Mouse (Mus musculus): ENCODE measurements around the gene Rras2. TPM values are rescaled to one million over a fixed set of nuclear protein-coding genes. Genes with fewer than 3 reads are reported as not detected.

Gene Rras2
- polyA plus RNA-seq, 1 experiment, result 1.6 TPM

DNA sequence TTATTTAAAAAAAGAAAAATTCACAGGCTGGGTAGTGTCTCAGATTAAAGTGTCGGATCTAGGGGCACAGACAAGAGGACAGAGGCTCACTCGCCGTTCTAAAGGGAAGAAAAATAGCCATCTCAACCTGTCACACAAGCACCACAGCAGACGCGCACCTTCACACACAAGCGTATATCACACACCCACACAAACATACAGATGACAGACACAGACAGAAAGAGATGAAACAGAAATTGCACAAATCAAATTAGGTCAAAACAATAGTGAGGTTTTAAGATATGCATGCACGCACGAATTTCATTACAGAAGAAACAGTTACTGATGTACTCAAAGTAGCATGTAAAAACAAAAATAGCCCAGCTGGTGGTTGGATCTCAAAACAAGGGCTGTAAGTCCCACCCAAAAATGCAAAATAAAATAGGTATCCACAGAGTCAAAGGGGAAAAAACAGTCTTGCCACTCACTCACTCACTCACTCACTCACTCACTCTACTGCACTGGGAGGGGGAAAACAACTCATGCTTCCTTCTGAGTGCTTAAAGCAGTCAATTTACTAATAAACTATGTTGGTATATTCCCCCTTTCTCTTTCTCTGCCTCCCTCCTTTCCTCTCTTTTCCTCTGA, 23.9 kb downstream of the Rras2 start:
- no peaks in the 10 kb centered on the region for H3K9me3 ChIP-seq
- no peak for TF ChIP-seq FLI1 (IDR thresholded peaks at IDR 0.05; ENCODE audit: low read length)
- H3K36me3 ChIP-seq (replicated peaks; ENCODE audit: low read length), result no peaks in the 10 kb centered on the region
- no peaks in the 10 kb centered on the region for H3K4me1 ChIP-seq
- peaks cover 4% of the 10 kb centered on the region for H3K27me3 ChIP-seq (replicated peaks)
- H3K4me3 ChIP-seq (replicated peaks), result no peak overlapping the region

DNA sequence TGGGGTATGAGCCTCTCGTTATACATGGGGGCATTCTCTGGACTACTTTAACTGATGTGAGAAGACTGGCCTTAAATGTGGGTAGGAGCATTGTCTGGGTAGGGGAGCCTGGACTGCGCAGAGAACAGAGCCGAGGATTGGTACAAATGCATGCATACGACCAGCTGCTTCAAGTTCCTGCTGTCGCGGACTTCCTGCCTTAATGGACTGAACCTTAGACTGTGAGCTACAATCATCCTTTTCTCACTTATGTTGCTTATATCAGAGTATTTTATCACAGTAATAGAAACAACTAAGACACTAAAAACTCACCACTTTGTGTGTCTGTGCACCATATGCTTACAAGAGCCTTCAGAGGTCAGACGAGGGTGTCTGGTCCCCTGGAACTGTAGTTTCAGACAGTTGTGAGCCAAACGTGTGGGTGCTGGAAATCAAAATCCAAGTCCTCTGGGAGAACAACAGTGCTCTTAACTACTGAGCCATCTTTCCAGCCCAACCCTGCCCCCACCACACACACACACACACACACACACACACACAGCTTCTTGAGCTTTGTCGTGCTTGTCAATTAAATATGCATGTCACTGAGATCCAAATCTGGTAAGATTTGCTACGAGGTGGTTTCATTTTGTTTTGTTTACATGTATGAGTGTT, 26.6 kb downstream of the Rras2 start:
- no peak for TF ChIP-seq FLI1 (IDR thresholded peaks at IDR 0.05; ENCODE audit: low read length)
- TF ChIP-seq GATA1 (IDR thresholded peaks at IDR 0.05; ENCODE audit: borderline replicate concordance, low read length), result no peak
- H3K36me3 ChIP-seq (replicated peaks; ENCODE audit: low read length), result no peaks in the 10 kb centered on the region
- H3K4me1 ChIP-seq, result no peaks in the 10 kb centered on the region
- H3K27me3 ChIP-seq (replicated peaks), result peaks cover 10% of the 10 kb centered on the region
- no peaks in the 10 kb centered on the region for H3K9me3 ChIP-seq
- no peak overlapping the region for H3K4me3 ChIP-seq (replicated peaks)

DNA sequence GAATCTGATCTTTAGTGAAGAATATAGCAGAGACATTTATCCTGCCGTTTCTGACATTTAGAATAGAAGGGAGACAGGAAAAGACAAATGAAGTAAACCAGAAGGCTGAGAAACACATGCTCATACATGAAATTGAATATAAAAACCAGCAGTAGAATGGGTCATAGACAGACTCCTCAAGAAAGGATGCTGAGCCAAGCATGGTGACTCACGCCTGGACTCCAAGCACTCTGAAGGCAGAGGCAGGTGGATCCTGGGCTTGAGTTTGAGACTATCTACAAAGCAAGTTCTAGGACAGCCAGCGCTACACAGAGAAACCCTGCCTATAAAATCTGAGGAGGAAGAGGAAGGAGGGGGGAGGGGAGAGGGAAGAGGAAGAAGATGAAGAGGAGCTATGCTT, 27.4 kb downstream of the Rras2 start:
- Histone ChIP-seq H3K36me3 (replicated peaks; ENCODE audit: low read length) (no peaks in the 10 kb centered on the region), H3K4me1 (no peaks in the 10 kb centered on the region), H3K9me3 (no peaks in the 10 kb centered on the region), H3K4me3 (replicated peaks) (no peak overlapping the region), H3K27me3 (replicated peaks) (peaks cover 10% of the 10 kb centered on the region)
- TF ChIP-seq GATA1 (IDR thresholded peaks at IDR 0.05; ENCODE audit: borderline replicate concordance, low read length) (no peak), FLI1 (IDR thresholded peaks at IDR 0.05; ENCODE audit: low read length) (no peak)

GRCm38 (mm10) chr7:114088918-114089317, 28.7 kb downstream of the Rras2 start:
- TF ChIP-seq GATA1 (IDR thresholded peaks at IDR 0.05; ENCODE audit: borderline replicate concordance, low read length), result no peak
- no peak for TF ChIP-seq FLI1 (IDR thresholded peaks at IDR 0.05; ENCODE audit: low read length)
- H3K36me3 ChIP-seq (replicated peaks; ENCODE audit: low read length), result no peaks in the 10 kb centered on the region

DNA sequence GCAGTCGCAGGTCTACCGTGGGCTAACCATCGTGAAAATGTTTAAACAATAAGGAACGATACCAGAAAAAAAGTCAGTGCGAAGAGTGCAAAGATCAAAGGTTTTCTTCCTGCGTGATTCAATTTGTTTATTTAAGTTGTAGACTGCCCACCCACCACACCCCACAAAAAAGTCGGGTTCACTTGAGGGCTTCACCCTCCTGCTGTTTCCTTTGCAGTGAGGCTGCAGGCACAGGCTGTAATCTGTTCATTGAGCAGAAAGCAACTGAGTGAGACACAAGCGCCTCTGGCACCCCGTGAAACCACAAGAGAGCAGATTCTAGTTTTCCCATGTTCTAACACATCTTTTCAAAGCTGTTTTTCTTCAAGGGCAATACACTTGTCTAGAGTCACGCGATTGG, 29.6 kb downstream of the Rras2 start:
- no peak for TF ChIP-seq FLI1 (IDR thresholded peaks at IDR 0.05; ENCODE audit: low read length)
- H3K27me3 ChIP-seq (replicated peaks), result peaks cover 8% of the 10 kb centered on the region
- H3K4me1 ChIP-seq, result no peaks in the 10 kb centered on the region
- no peaks in the 10 kb centered on the region for H3K9me3 ChIP-seq
- H3K4me3 ChIP-seq (replicated peaks), result no peak overlapping the region
- no peaks in the 10 kb centered on the region for H3K36me3 ChIP-seq (replicated peaks; ENCODE audit: low read length)

More at GRCm38 (mm10) chr7:114088918-114089317, 28.7 kb downstream of the Rras2 start:
- Histone ChIP-seq H3K4me3 (replicated peaks) (no peak overlapping the region), H3K9me3 (no peaks in the 10 kb centered on the region), H3K4me1 (no peaks in the 10 kb centered on the region), H3K27me3 (replicated peaks) (peaks cover 8% of the 10 kb centered on the region)

DNA sequence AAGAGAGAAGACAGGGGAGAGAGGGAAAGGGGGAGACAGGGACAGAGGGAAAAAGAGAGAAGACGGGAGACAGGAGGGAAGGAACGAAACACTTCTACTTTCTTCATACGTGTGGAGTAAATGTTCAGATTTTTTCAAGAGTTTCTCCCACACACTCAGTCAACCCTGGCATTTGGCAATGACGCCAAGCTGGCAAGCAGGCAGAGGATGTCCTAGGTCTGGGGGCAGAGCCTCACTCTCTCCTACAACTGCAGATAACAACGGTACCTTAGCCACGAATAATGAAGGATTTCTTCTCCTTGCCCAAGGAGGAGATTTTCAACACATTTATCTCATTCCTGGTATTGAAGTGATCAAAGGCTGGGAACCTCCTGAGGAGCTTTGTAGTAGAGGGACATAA, 30.2 kb downstream of the Rras2 start:
- Histone ChIP-seq H3K36me3 (replicated peaks; ENCODE audit: low read length) (no peaks in the 10 kb centered on the region), H3K27me3 (replicated peaks) (peaks cover 8% of the 10 kb centered on the region), H3K4me1 (no peaks in the 10 kb centered on the region), H3K9me3 (no peaks in the 10 kb centered on the region), H3K4me3 (replicated peaks) (no peak overlapping the region)
- TF ChIP-seq FLI1 (IDR thresholded peaks at IDR 0.05; ENCODE audit: low read length) (no peak), GATA1 (IDR thresholded peaks at IDR 0.05; ENCODE audit: borderline replicate concordance, low read length) (no peak)

GRCm38 (mm10) chr7:114086021-114086710, 31.4 kb downstream of the Rras2 start:
- H3K27me3 ChIP-seq (replicated peaks), result peaks cover 8% of the 10 kb centered on the region
- no peaks in the 10 kb centered on the region for H3K4me1 ChIP-seq
- H3K36me3 ChIP-seq (replicated peaks; ENCODE audit: low read length), result no peaks in the 10 kb centered on the region
- no peaks in the 10 kb centered on the region for H3K9me3 ChIP-seq
- TF ChIP-seq FLI1 (IDR thresholded peaks at IDR 0.05; ENCODE audit: low read length), result no peak
- no peak for TF ChIP-seq GATA1 (IDR thresholded peaks at IDR 0.05; ENCODE audit: borderline replicate concordance, low read length)
- no peak overlapping the region for H3K4me3 ChIP-seq (replicated peaks)

- no peak for TF ChIP-seq FLI1 (IDR thresholded peaks at IDR 0.05; ENCODE audit: low read length)
- no peak for TF ChIP-seq GATA1 (IDR thresholded peaks at IDR 0.05; ENCODE audit: borderline replicate concordance, low read length)
- H3K4me1 ChIP-seq, result peaks cover 8% of the 10 kb centered on the region
- H3K36me3 ChIP-seq (replicated peaks; ENCODE audit: low read length), result no peaks in the 10 kb centered on the region
- H3K27me3 ChIP-seq (replicated peaks), result peaks cover 6% of the 10 kb centered on the region
- H3K9me3 ChIP-seq, result no peaks in the 10 kb centered on the region
- H3K4me3 ChIP-seq (replicated peaks), result no peak overlapping the region
Observed at GRCm38 (mm10) chr7:114083760-114084159, 33.8 kb downstream of the Rras2 start.

DNA sequence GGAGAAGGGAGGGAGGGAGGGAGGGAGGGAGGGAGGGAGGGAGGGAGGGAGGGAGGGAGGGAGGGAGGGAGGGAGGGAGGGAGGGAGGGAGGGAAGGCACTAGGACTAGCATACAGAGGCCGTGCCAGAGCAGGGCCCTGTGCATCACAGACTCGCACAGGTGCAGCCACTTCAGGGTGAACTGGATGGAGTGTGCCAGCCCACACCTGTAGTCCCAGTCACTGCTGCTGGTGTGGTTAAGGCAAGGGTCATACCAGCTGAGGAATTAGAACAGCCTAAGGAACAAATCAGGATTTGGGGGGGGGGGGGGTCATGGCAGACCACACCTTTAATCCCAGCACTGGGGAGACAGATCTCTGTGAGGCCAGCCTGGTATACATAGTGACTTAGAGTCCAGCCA, 34.5 kb downstream of the Rras2 start:
- Histone ChIP-seq H3K4me3 (replicated peaks) (no peak overlapping the region), H3K4me1 (peaks cover 8% of the 10 kb centered on the region), H3K36me3 (replicated peaks; ENCODE audit: low read length) (no peaks in the 10 kb centered on the region), H3K9me3 (no peaks in the 10 kb centered on the region), H3K27me3 (replicated peaks) (peaks cover 6% of the 10 kb centered on the region)
- TF ChIP-seq FLI1 (IDR thresholded peaks at IDR 0.05; ENCODE audit: low read length), result no peak
- TF ChIP-seq GATA1 (IDR thresholded peaks at IDR 0.05; ENCODE audit: borderline replicate concordance, low read length), result no peak

Measured in megakaryocyte, embryonic 14.5 days (primary cell).